Mouse (Mus musculus) G1E (cell line): Measurements from ENCODE around the gene Fank1. TPM values are rescaled to one million over a fixed set of nuclear protein-coding genes. Genes with fewer than 3 reads are reported as not detected.

ENCODE experiments used
- ATAC-seq: 2 replicates; pipeline ENCODE4 v1.8.0; 2016; ENCODE audit warnings: mild to moderate bottlenecking; ENCODE audit not compliant: insufficient number of reproducible peaks, poor library complexity, low FRiP score, severe bottlenecking; ENCODE audit errors: extremely low read depth
- DNase-seq: peaks from one replicate; pipeline ENCODE4 v3.0.0; 2012; ENCODE audit warnings: low spot score
- H3K27me3 ChIP-seq: 2 replicates; pipeline ENCODE4 v1.6.1; 2012; ENCODE audit warnings: mild to moderate bottlenecking, low read length, inconsistent platforms; ENCODE audit not compliant: insufficient read depth
- H3K36me3 ChIP-seq: replicated peaks from 2 replicates; pipeline ENCODE3; 2012; ENCODE audit warnings: mild to moderate bottlenecking, inconsistent platforms
- H3K4me1 ChIP-seq: 2 replicates; pipeline ENCODE4 v1.6.1; 2012; ENCODE audit warnings: low read depth, low read length, inconsistent platforms, mixed read lengths; ENCODE audit not compliant: insufficient read depth
- H3K4me3 ChIP-seq: 2 replicates; pipeline ENCODE4 v1.5.1; 2012; ENCODE audit warnings: low read depth, mild to moderate bottlenecking, inconsistent platforms, low read length, moderate library complexity, mixed read lengths
- H3K9me3 ChIP-seq: replicated peaks from 2 replicates; pipeline ENCODE4 v1.6.1; 2012; ENCODE audit warnings: inconsistent platforms
- CTCF ChIP-seq: IDR thresholded peaks from 2 replicates; pipeline ENCODE4 v1.5.1; 2012; ENCODE audit warnings: low read depth, low read length, inconsistent platforms, mixed read lengths
- GATA1 ChIP-seq: IDR thresholded peaks from 2 replicates; pipeline ENCODE4 v1.6.1; 2012; ENCODE audit warnings: borderline replicate concordance, low read length, inconsistent platforms, mixed read lengths
- GATA2 ChIP-seq: IDR thresholded peaks from 2 replicates; pipeline ENCODE4 v1.6.1; 2012; ENCODE audit warnings: low read depth, low read length, inconsistent platforms, borderline replicate concordance
- POLR2AphosphoS5 ChIP-seq: IDR thresholded peaks from 2 replicates; pipeline ENCODE4 v1.6.1; 2012; ENCODE audit warnings: low read depth, low read length, inconsistent platforms; ENCODE audit not compliant: insufficient replicate concordance
- TAL1 ChIP-seq: conservative IDR thresholded peaks from 2 replicates; pipeline ENCODE4 v1.6.1; 2012; ENCODE audit warnings: low read depth, low read length, inconsistent platforms, mixed read lengths
- polyA plus RNA-seq: library from polyadenylated mRNA; stranded (reverse); fragments of >175 nt; gene quantifications from 2 replicates; pipeline ENCODE4 v1.2.3, GENCODE M21; 2012
- total RNA-seq, 2 experiments: library from RNA; stranded (forward) in 1 of 2; stranded (reverse) in 1 of 2; fragments of 200-1000 nt in 1 of 2; fragments of >200 nt in 1 of 2; fragmentation: Nextera tagmentation in 1 of 2; gene quantifications; 2 replicates each; pipeline ENCODE4 v1.2.3; 2014 to 2017

The Fank1 gene
- total and polyA plus RNA-seq, 3 experiments, result not detected

DNA sequence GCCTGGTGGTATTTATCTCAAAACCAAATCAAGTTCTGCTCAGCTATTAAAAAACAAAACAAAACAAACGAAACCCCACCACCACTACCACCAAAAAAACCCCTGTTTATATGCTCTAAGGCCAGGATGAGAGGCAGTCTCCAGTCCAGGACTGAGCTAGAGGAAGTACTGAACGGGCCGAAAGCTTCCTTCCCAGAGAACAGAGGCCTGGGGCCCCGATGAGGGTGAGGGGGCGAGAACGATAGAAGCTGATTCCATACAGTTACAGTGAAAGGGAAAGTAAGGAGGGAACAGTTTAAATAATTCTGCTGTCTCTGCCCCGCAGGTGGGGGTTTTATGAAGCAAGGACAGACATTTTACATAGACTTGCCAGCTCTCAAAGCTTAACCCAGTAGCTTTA lies 52.9 kb downstream of the Fank1 start:
- Histone ChIP-seq H3K27me3 (no peaks in the 10 kb centered on the region), H3K4me1 (no peaks in the 10 kb centered on the region), H3K4me3 (no peak overlapping the region), H3K36me3 (no peaks in the 10 kb centered on the region), H3K9me3 (no peaks in the 10 kb centered on the region)
- no peak for ATAC-seq
- no peak for DNase-seq
- no peak for TF ChIP-seq GATA2
- no peak for TF ChIP-seq GATA1
- no peak for TF ChIP-seq CTCF
- TF ChIP-seq TAL1, result no peak
- TF ChIP-seq POLR2AphosphoS5, result no peak

DNA sequence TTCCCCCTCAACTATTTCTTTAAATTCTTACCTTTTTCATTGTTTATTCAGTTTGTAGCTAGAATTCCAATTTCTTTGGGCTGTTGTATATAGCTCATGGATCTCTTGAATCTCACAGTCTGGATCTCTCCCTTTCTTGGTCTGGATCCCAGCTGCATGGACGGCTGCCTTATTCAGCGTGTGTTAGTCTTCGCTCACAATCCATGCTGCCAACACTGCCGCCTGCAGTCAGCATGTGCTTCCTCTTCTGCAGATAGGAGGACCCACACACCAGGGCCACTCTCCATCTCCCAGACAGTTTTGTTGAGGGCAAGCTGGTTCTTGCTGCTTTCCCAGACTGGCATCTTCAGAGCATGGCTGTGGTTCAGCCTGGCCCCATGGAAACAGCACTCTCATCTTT lies 62.9 kb downstream of the Fank1 start:
- TF ChIP-seq TAL1, result no peak
- no peak for TF ChIP-seq GATA1
- no peak for TF ChIP-seq GATA2
- no peak for TF ChIP-seq POLR2AphosphoS5
- TF ChIP-seq CTCF, result no peak
- DNase-seq, result no peak
- Histone ChIP-seq H3K9me3 (no peaks in the 10 kb centered on the region), H3K36me3 (no peaks in the 10 kb centered on the region), H3K4me1 (no peaks in the 10 kb centered on the region), H3K27me3 (no peaks in the 10 kb centered on the region), H3K4me3 (no peak overlapping the region)
- ATAC-seq, result no peak

DNA sequence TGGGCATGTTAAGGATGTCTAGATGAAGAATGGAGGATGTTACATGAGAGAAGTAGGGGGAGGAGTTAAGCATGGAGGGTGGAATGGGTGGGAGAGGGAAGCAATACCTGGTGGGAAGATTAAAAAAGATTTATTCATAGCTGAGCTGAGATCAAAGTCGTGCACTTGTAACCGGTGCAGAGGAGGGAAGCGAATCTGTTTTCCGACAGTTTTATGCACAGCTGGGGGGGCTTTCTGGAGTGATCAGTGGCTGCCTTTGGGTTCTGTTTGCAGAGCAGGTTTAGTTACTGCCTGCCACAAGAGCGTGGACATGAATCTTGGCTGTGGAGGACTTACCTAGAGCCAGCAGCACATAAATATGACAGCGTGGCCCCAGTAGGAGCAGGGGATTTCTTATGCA lies 65.4 kb downstream of the Fank1 start:
- no peak overlapping the region for H3K4me3 ChIP-seq
- no peak for TF ChIP-seq POLR2AphosphoS5
- no peaks in the 10 kb centered on the region for H3K27me3 ChIP-seq
- ATAC-seq, result no peak
- H3K4me1 ChIP-seq, result no peaks in the 10 kb centered on the region
- H3K36me3 ChIP-seq, result no peaks in the 10 kb centered on the region
- no peaks in the 10 kb centered on the region for H3K9me3 ChIP-seq
- DNase-seq, result no peak

DNA sequence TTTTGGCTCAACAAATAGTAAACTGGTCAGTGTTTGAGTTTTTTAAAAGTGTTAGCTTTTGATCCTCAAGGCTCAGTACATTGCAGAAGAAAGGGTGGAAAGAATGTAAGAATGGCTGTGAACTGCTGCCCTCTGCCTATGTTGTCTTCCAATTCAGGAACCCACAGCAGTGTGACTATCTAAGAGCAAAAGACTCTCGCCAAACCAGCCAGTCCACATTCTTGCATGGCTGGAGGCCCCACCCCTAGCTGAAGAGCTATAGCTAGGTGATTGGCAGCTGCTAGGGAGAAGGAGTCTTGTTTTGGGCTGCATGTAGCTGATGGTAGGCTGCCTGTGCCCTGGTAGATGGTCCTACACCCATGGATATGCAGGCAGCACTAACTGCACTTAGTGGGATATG lies 70.5 kb downstream of the Fank1 start:
- ATAC-seq, result no peak

DNA sequence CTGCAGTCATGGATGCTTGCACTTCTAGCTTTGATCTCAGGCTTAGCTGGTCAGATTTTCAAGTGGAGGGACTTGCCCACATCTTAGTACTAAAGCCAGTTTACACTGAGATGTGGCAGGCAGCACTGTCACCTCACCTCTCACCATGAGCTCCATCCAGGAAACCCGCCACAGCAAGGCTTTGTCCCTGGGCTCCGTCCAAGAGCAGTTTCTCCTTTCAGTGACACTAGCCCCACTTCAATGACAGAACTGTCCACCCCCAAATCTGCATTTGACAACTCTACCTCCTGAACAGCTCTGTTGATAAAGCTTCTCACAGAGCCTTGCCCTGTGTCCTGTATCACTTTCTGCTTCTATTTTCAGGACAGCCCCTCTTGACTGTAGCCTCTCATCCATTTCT lies 71.5 kb downstream of the Fank1 start:
- DNase-seq, result no peak

More for the DNA sequence above, 70.5 kb downstream of the Fank1 start:
- no peaks in the 10 kb centered on the region for H3K27me3 ChIP-seq
- no peaks in the 10 kb centered on the region for H3K4me1 ChIP-seq
- no peak for DNase-seq
- no peak overlapping the region for H3K4me3 ChIP-seq
- no peaks in the 10 kb centered on the region for H3K36me3 ChIP-seq
- H3K9me3 ChIP-seq, result no peaks in the 10 kb centered on the region
- TF ChIP-seq TAL1 (no peak), CTCF (no peak), POLR2AphosphoS5 (no peak)

DNA sequence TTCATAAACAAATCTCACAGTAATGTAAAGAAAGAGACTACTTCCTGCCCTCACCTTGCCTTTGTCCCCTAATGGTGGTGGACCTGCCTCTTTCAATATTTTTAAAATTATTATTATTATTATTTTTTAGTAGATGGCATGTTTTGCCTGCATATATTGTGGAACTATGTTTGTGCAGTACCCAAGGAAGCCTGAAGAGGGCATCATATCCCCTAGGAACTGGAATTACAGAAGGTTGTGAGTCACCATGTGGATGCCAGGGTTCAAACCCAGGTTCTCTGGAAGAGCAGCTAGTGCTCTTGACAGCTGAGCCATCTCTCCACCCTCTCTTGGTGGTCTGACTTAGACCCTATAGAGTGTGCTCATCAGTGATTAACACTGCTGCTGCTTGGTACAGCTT lies 74.1 kb downstream of the Fank1 start:
- ATAC-seq, result no peak
- Histone ChIP-seq H3K4me3 (no peak overlapping the region), H3K27me3 (no peaks in the 10 kb centered on the region), H3K36me3 (no peaks in the 10 kb centered on the region), H3K4me1 (no peaks in the 10 kb centered on the region), H3K9me3 (no peaks in the 10 kb centered on the region)
- no peak for TF ChIP-seq GATA2
- no peak for TF ChIP-seq POLR2AphosphoS5
- no peak for TF ChIP-seq GATA1
- TF ChIP-seq CTCF, result no peak
- no peak for TF ChIP-seq TAL1
- no peak for DNase-seq

More for the DNA sequence above, 71.5 kb downstream of the Fank1 start:
- TF ChIP-seq TAL1, result no peak
- TF ChIP-seq POLR2AphosphoS5, result no peak
- no peak for TF ChIP-seq GATA2
- TF ChIP-seq CTCF, result no peak
- H3K4me1 ChIP-seq, result no peaks in the 10 kb centered on the region
- no peak overlapping the region for H3K4me3 ChIP-seq
- no peaks in the 10 kb centered on the region for H3K36me3 ChIP-seq
- no peak for ATAC-seq
- H3K27me3 ChIP-seq, result no peaks in the 10 kb centered on the region
- H3K9me3 ChIP-seq, result no peaks in the 10 kb centered on the region

DNA sequence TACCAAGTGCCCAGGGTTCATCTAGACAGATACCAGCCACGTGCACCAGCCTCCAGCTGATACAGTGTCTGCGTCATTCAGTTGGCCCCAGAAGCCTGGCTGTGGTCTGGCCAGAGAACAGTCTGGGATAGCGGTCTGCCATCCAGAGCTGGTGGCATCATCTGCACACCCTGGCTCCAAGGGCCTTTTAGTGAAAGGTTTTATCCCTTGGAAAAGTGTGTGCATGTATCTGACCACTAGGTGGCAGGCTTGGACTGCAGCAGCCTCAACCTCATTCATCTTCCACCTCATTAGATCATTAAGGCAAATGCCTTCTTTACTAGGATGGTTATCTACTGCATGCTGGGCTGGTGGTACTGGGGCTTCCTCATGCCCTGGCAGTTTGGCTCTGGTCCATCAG lies 79.6 kb downstream of the Fank1 start:
- no peaks in the 10 kb centered on the region for H3K36me3 ChIP-seq

More for the DNA sequence above, 79.6 kb downstream of the Fank1 start:
- peak; percentile 2 for DNase-seq
- ATAC-seq, result peak; percentile 57
- Histone ChIP-seq H3K4me3 (no peak overlapping the region), H3K9me3 (peaks cover 4% of the 10 kb centered on the region), H3K27me3 (no peaks in the 10 kb centered on the region), H3K4me1 (no peaks in the 10 kb centered on the region)
- TF ChIP-seq GATA1, result no peak
- TF ChIP-seq CTCF, result peak; percentile 75
